Mouse (Mus musculus): ENCODE measurements around the gene Gm10800.
"Not testable (repeated sequence)": the region's sequence is repeated elsewhere in the genome, so short reads cannot be mapped to it uniquely, and the experiment has no call there.

Gene Gm10800

DNA sequence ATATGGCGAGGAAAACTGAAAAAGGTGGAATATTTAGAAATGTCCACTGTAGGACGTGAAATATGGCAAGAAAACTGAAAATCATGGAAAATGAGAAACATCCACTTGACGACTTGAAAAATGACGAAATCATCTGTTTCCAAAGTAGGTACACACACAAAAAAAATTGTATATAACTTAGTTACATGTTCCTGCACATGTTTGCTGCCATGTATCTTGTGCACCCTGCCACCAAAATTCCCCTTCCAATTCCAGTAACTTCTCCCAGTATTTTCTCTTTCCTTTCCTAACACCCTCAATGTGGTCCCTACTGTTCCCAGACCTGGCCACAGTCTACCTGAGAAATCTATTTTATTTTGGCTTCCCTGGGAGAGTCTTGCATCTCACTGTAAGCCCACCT, at the start of gene Gm10800:
TSS of gene Gm10800 (minus strand) at position 101 of the 400 bp plus-strand sequence.
- DNase-seq = not testable (repeated sequence)

GRCm38 (mm10) chr2:98697533-98697932, 30.4 kb upstream of the Gm10800 start:
- DNase-seq = no peak

- not testable (repeated sequence) for DNase-seq
Observed at GRCm38 (mm10) chr2:98661937-98662336, 5.2 kb downstream of the Gm10800 start, which contains the start of gene Gm10801. Gene Gm10801 (plus strand): TSS chr2:98662237.
